Mouse (Mus musculus) CH12.LX (cell line): ENCODE measurements around the gene Gxylt1. TPM values are rescaled to one million over a fixed set of nuclear protein-coding genes. Genes with fewer than 3 reads are reported as not detected.

Source experiments
- DNase-seq: peaks from one replicate; pipeline ENCODE4 v3.0.0-alpha.2; 2013; ENCODE audit errors: extremely low read depth
- H3K27ac ChIP-seq: 2 replicates; pipeline ENCODE4 v1.5.1; 2012; ENCODE audit warnings: low read depth, mild to moderate bottlenecking, control low read depth, moderate library complexity; ENCODE audit not compliant: insufficient read depth
- H3K27me3 ChIP-seq: replicated peaks from 2 replicates; pipeline ENCODE3; 2012; ENCODE audit warnings: inconsistent platforms
- H3K36me3 ChIP-seq, 2 experiments: replicated peaks in 1 of 2; 2 replicates each; pipeline versions ENCODE3 to v1.6.1; 2012; ENCODE audit warnings: inconsistent platforms in 1 of 2, low read length in 1 of 2, mild to moderate bottlenecking in 1 of 2, mixed read lengths in 1 of 2, moderate library complexity in 1 of 2; ENCODE audit not compliant: control insufficient read depth in 1 of 2, insufficient read depth in 1 of 2
- H3K4me1 ChIP-seq, 2 experiments: 2 replicates each; pipeline ENCODE4 v1.6.1; 2012; ENCODE audit warnings: inconsistent platforms in 1 of 2, moderate library complexity in 1 of 2; ENCODE audit not compliant: insufficient read depth in 2 of 2, control insufficient read depth in 1 of 2
- H3K4me2 ChIP-seq: 2 replicates; pipeline ENCODE4 v1.6.1; 2012; ENCODE audit warnings: low read depth, mild to moderate bottlenecking, control low read depth; ENCODE audit not compliant: poor library complexity, insufficient read depth, severe bottlenecking
- H3K4me3 ChIP-seq, 3 experiments: fragments of 150-350 bp in 1 of 3; sonication (generic) in 1 of 3; replicated peaks in 1 of 3; 2 replicates each; pipeline versions ENCODE3 to v1.5.1; 2011 to 2012; ENCODE audit warnings: low read depth in 2 of 3, low read length in 2 of 3, mild to moderate bottlenecking in 2 of 3, moderate library complexity in 2 of 3, control low read depth in 1 of 3, improper control_type of control experiment in 1 of 3, inconsistent platforms in 1 of 3, mixed read lengths in 1 of 3; ENCODE audit not compliant: poor library complexity in 1 of 3
- H3K79me2 ChIP-seq: replicated peaks from 2 replicates; pipeline ENCODE4 v1.6.1; 2012; ENCODE audit warnings: mild to moderate bottlenecking, moderate library complexity; ENCODE audit not compliant: control insufficient read depth, poor library complexity, insufficient read depth, severe bottlenecking; ENCODE audit errors: extremely low read depth
- H3K9ac ChIP-seq: 2 replicates; pipeline ENCODE4 v1.6.1; 2012; ENCODE audit warnings: low read depth, mild to moderate bottlenecking, control low read depth, moderate library complexity; ENCODE audit not compliant: insufficient read depth
- H3K9me3 ChIP-seq: replicated peaks from 2 replicates; pipeline ENCODE3; 2012; ENCODE audit warnings: low read length, inconsistent platforms, mixed read lengths
- BHLHE40 ChIP-seq: IDR thresholded peaks from 2 replicates; pipeline ENCODE4 v1.6.1; 2011; ENCODE audit warnings: mild to moderate bottlenecking, low read depth, low read length, improper control_type of control experiment
- CTCF ChIP-seq, 2 experiments: IDR thresholded peaks in 1 of 2; conservative IDR thresholded peaks in 1 of 2; 2 replicates each; pipeline ENCODE4 v1.5.1; 2011 to 2012; ENCODE audit warnings: low read depth in 2 of 2, low read length in 2 of 2, improper control_type of control experiment in 1 of 2, inconsistent platforms in 1 of 2, mild to moderate bottlenecking in 1 of 2, moderate library complexity in 1 of 2
- E2F4 ChIP-seq: IDR thresholded peaks from 2 replicates; pipeline ENCODE4 v1.6.1; 2011; ENCODE audit warnings: low read depth, low read length, improper control_type of control experiment; ENCODE audit not compliant: insufficient replicate concordance
- GABPA ChIP-seq: IDR thresholded peaks from 2 replicates; pipeline ENCODE4 v1.6.1; 2012; ENCODE audit warnings: low read depth, low read length, improper control_type of control experiment, inconsistent platforms; ENCODE audit not compliant: insufficient replicate concordance
- HCFC1 ChIP-seq: IDR thresholded peaks from 2 replicates; pipeline ENCODE4 v1.6.1; 2012; ENCODE audit warnings: low read depth, mild to moderate bottlenecking, inconsistent platforms, low read length, improper control_type of control experiment
- JUND ChIP-seq: conservative IDR thresholded peaks from 2 replicates; pipeline ENCODE4 v1.6.1; 2011; ENCODE audit warnings: low read depth, low read length, improper control_type of control experiment
- MAFK ChIP-seq: IDR thresholded peaks from 2 replicates; pipeline ENCODE4 v1.6.1; 2011; ENCODE audit warnings: low read length, improper control_type of control experiment; ENCODE audit not compliant: insufficient replicate concordance
- MAZ ChIP-seq: IDR thresholded peaks from 2 replicates; pipeline ENCODE4 v1.6.1; 2012; ENCODE audit warnings: low read depth, mild to moderate bottlenecking, inconsistent platforms, low read length, improper control_type of control experiment, moderate library complexity
- MEF2A ChIP-seq: IDR thresholded peaks from 2 replicates; pipeline ENCODE4 v1.6.1; 2014; ENCODE audit warnings: low read depth, mild to moderate bottlenecking, inconsistent platforms, low read length, improper control_type of control experiment, borderline replicate concordance
- MYC ChIP-seq: IDR thresholded peaks from 2 replicates; pipeline ENCODE4 v1.6.1; 2011; ENCODE audit warnings: low read depth, mild to moderate bottlenecking, improper control_type of control experiment, low read length
- NELFE ChIP-seq: IDR thresholded peaks from 2 replicates; pipeline ENCODE4 v1.6.1; 2011; ENCODE audit warnings: low read depth, low read length, improper control_type of control experiment
- PAX5 ChIP-seq: IDR thresholded peaks from 2 replicates; pipeline ENCODE4 v1.6.1; 2012; ENCODE audit warnings: low read length, inconsistent platforms, mixed read lengths
- POLR2A ChIP-seq: IDR thresholded peaks from 2 replicates; pipeline ENCODE4 v1.6.1; 2011; ENCODE audit warnings: low read depth, mild to moderate bottlenecking, improper control_type of control experiment, low read length
- RAD21 ChIP-seq: IDR thresholded peaks from 2 replicates; pipeline ENCODE4 v1.6.1; 2011; ENCODE audit warnings: low read depth, mild to moderate bottlenecking, low read length, improper control_type of control experiment, moderate library complexity
- RCOR1 ChIP-seq: conservative IDR thresholded peaks from 2 replicates; pipeline ENCODE4 v1.6.1; 2012; ENCODE audit warnings: low read depth, mild to moderate bottlenecking, inconsistent platforms, low read length, improper control_type of control experiment
- TBP ChIP-seq: conservative IDR thresholded peaks from 2 replicates; pipeline ENCODE4 v1.6.1; 2011; ENCODE audit warnings: low read depth, low read length, improper control_type of control experiment
- TCF12 ChIP-seq: IDR thresholded peaks from 2 replicates; pipeline ENCODE4 v1.6.1; 2014; ENCODE audit warnings: low read depth, mild to moderate bottlenecking, inconsistent platforms, low read length, improper control_type of control experiment
- UBTF ChIP-seq: IDR thresholded peaks from 2 replicates; pipeline ENCODE4 v1.6.1; 2012; ENCODE audit warnings: low read depth, mild to moderate bottlenecking, inconsistent platforms, low read length, improper control_type of control experiment, moderate library complexity
- ZNF384 ChIP-seq: IDR thresholded peaks from 2 replicates; pipeline ENCODE4 v1.6.1; 2012; ENCODE audit warnings: low read depth, low read length, improper control_type of control experiment, inconsistent platforms
- dilution Hi-C: fragments of 300-500 bp; cut with MboI; formaldehyde crosslinking; loops from 2 replicates; pipeline ENCODE4 v1.14.3; 2020; ENCODE audit warnings: low sequenced_read_pairs; ENCODE audit not compliant: extremely low pct_unique_long_range_greater_than_20kb, extremely low pct_ligation_motif_present
- in situ Hi-C: fragments of 300-500 bp; cut with MboI; formaldehyde crosslinking; loops from 3 replicates; pipeline ENCODE4 v1.14.3; 2019; ENCODE audit warnings: low sequenced_read_pairs, low pct_ligation_motif_present, low pct_unique_long_range_greater_than_20kb, mixed read lengths
- polyA plus RNA-seq: library from polyadenylated mRNA; unstranded; fragments of >175 nt; gene quantifications from 2 replicates; pipeline ENCODE4 v1.2.1, GENCODE M21; 2012; ENCODE audit warnings: low read depth; ENCODE audit not compliant: insufficient read length
- total RNA-seq, 2 experiments: library from RNA; depleted of rRNA; stranded (reverse); fragments of 300-350 nt in 1 of 2; fragments of >200 nt in 1 of 2; gene quantifications; 2 replicates each; pipeline ENCODE4 v1.2.3; 2012 to 2014

Gxylt1 gene
- total and polyA plus RNA-seq, 3 experiments: 7.5 to 18.5 (median 9.5) TPM

- H3K9ac ChIP-seq: no peak overlapping the region
- dilution Hi-C loops (no loop called here), in situ Hi-C loops (loop anchor here (10.0 kb wide), 1 partner anchor 185 kb away; no protein-coding TSS in a partner anchor)
- no peak for DNase-seq
- H3K9me3 ChIP-seq: no peaks in the 10 kb centered on the region
- no peak overlapping the region for H3K27ac ChIP-seq
- no peaks in the 10 kb centered on the region; a peak in 1 of 4 replicates for H3K4me1 ChIP-seq
- no peak overlapping the region for H3K4me3 ChIP-seq
- TF ChIP-seq RAD21 (no peak), GABPA (no peak), POLR2A (no peak), JUND (no peak), E2F4 (no peak), MAFK (no peak), CTCF (conservative IDR thresholded peaks at IDR 0.05 in 1 of 2, IDR thresholded peaks at IDR 0.05 in 1 of 2; ENCODE audit: low read depth in 2 of 2, low read length in 2 of 2) (no peak), MEF2A (no peak), TCF12 (no peak), MYC (no peak), UBTF (no peak), MAZ (no peak), TBP (no peak), PAX5 (no peak), HCFC1 (no peak), BHLHE40 (no peak), ZNF384 (no peak), RCOR1 (no peak)
- no peak overlapping the region for H3K4me2 ChIP-seq
- H3K79me2 ChIP-seq: no peaks in the 10 kb centered on the region; the same call in 1 of the 2 replicates
- H3K27me3 ChIP-seq: no peaks in the 10 kb centered on the region
- peaks cover 28 to 87% of the 10 kb centered on the region in 2 experiments for H3K36me3 ChIP-seq
Observed at GRCm38 (mm10) chr15:93259933-93260332, 15.0 kb downstream of the Gxylt1 start.

- no peak overlapping the region for H3K9ac ChIP-seq
Observed at GRCm38 (mm10) chr15:93255295-93255694, 19.7 kb downstream of the Gxylt1 start.

More at GRCm38 (mm10) chr15:93255295-93255694, 19.7 kb downstream of the Gxylt1 start:
- no peak overlapping the region for H3K4me2 ChIP-seq
- in situ Hi-C loops: no loop called here
- no peak overlapping the region for H3K27ac ChIP-seq
- H3K79me2 ChIP-seq: no peaks in the 10 kb centered on the region
- H3K9me3 ChIP-seq: no peaks in the 10 kb centered on the region
- H3K4me3 ChIP-seq: no peak overlapping the region
- DNase-seq: no peak
- dilution Hi-C loops: no loop called here
- no peaks in the 10 kb centered on the region for H3K27me3 ChIP-seq
- TF ChIP-seq NELFE: no peak
- peaks cover 27 to 86% of the 10 kb centered on the region in 2 experiments for H3K36me3 ChIP-seq
- no peaks in the 10 kb centered on the region for H3K4me1 ChIP-seq
